Mouse (Mus musculus) hindlimb bud, embryonic 11.5 days (tissue): ENCODE results near the gene Axin1.
"Not testable (repeated sequence)": the region's sequence is repeated elsewhere in the genome, so short reads cannot be mapped to it uniquely, and the experiment has no call there.

ENCODE experiments used
- DNase-seq: peaks from one replicate; pipeline ENCODE4 v3.0.0-alpha.2; 2012; ENCODE audit warnings: low read depth, low spot score; ENCODE audit errors: extremely low spot score

The Axin1 gene

DNA sequence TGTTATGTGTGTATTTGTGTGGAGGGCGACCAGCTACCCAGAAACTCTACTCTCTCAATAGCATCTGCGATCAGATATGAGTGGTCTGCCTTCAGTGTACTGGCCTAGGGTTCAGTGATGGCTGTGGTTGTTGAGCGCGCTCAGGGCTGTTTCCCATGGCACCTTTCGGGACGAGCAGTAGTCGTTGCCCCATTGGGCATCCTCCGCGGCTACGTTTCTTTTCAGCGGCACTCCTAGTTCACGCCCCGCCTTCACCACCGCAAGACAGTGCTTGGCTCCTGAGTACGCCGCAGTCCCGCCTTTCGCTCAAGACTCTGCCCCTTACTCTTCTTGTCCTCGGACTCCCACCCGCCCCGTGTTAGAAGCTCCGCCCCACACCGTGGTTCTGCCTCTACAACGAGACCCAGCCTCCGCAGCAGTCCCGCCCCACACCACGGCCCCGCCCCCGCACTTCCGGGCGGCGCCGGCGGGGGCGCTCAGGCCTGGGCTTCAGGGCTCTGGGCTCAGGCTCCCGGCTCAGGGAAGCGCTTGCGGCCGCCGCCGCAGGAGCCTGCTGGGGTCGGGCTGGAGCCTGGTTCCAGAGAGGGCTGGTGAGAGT is at the start of gene Axin1:
Gene Axin1, plus strand, starts transcription at position 450 of the 598 bp plus-strand sequence.
- peak; percentile 77 for DNase-seq

DNA sequence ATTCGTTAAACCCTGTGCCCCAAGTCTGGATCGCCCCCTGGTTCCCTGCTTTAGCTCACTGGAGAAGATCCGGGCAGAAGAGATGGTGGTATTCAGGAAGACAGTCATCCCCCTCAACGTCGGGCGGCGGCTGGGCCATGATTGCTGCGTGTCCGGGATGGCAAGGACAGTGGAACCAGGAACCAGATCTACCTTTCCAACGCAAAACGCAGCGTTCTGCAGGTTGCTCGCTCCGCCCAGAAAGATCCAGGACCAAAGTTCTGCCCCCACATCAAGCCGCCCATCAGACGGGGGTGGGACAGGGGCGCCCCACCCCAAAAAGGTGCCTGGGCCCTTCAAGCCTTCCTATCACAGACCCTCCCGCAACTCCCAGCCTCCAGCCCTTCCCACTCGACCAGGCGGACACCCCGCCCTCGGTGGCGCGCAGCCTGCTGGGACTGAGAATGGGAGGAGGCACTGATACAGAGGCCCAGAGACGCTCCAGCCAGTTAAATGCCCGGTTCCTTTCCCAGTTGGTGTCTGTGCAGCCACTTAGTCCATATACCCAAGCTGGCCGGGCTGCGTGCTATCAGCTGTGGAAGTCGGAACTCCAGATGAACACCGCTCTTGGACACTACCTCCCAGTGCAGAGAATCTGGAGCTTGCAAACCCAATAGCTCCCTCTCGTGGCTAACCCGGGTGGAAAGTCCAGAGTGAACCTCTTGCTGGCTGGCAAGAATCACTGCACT is 48.4 kb upstream of the Axin1 start, which contains the start of gene Decr2:
Gene Decr2, minus strand, starts transcription at position 433 of the 728 bp plus-strand sequence.
- DNase-seq = peak; percentile 88

DNA sequence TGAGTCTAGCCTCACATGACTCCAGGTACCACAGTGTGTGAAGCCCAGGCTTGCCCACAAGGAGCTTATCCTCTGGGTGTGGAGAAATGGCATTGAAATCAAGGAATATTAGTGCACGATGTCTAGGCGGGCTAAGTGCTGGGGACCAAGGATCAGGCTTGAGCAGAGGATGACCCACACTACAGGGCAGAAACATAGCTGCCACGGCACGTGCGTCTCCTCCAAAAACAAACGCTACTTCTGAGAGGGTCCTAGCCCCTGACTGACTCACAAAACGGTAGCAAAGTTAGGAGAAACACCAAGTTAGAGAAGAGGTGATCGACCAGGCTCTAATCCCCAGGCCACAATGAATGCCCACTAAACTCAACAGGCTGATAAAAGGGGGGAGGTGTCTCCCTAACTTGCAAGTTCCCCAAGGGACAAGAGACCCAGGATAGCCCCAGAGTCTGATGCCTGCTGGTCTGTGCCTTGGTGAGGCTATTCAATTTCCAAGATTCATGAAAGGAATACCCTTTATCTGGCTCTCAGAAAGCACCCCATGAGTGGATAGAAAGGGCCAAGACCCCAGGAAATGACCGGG is 43.9 kb upstream of the Axin1 start:
- no peak for DNase-seq

DNA sequence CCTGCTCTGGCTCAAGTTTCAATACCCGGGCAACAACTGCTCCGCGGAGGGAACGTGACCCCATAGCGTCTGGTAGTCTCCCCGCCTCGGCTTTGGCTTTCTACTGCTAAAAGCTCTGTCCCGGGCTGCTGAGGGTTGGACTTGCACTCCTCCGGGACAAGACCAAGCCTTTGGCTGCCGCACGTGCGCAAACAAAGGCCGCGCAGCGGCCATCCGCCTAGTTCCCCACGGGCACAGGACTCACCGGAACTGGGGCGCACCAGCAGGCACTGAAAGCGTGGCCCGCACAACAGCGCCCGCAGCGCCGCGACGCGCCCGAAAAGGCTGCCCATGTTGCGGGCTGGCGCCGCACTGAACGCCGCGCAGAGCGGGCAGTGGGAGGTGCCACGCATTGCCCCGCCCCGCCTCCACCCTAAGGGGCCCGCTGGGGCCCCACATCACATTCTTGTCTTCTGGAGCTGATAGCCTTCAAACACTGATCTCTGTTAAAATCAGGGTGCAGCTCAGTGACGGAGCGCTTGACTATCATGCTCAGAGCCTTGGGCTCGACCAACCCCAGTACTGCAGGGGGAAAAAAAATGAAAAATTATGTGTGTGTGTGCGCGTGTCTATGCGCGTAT is 43.3 kb upstream of the Axin1 start, which contains the start of gene Nme4:
Gene Nme4, minus strand, starts transcription at position 482 of the 620 bp plus-strand sequence.
- no peak for DNase-seq

DNA sequence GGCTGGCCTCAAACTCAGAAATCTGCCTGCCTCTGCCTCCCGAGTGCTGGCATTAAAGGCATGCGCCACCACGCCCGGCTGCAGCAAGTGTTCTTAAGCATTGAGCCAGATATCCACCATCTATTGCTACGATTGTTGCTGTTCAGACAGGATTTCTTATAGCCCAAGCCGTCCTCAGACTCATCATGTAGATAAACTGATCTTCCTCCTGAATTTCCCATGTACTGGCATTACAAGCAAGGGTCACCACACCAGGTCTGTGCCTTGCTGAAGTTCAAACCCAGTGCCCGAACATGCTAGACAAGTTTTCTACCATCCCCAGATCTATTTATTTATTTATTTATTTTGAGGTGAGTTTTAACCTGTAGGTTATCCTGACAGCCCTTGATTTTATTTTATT is 40.0 kb upstream of the Axin1 start:
- DNase-seq = no peak

DNA sequence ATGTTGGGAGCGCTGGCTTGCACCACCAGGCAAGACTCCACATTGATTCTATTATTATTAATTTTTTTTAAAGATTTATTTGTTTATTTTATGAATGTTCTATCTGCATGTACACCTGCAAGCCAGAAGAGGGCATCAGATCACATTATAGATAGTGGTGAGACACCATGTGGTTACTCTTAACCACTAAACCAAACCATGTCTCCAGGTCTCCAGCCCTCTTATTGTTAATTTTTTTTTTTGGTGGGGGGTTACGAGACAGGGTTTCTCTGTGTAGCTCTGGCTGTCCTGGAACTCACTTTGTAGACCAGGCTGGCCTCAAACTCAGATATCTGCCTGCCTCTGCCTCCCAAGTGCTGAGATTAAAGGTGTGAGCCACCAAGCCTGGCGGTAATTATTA is 39.2 kb upstream of the Axin1 start:
- DNase-seq = not testable (repeated sequence)

DNA sequence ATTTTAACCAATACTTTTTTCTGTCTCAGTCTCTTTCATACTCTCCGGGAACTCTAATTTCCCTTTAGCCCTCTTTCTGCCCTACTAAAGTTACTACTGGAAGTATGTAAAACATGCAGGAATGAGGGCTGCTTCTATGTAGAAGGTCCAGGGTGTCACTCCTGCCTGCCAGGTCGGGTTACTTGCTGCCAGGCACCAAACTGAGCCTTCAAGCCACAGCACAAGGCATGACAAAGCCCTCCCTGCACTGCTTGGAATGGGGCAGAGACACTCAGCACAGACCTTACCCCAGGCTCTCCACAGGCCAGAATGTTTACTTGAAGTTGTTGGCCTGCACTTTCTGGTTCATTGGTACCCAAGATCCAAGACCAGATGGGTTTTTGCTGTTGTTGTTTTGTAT is 38.3 kb upstream of the Axin1 start:
- DNase-seq = no peak

DNA sequence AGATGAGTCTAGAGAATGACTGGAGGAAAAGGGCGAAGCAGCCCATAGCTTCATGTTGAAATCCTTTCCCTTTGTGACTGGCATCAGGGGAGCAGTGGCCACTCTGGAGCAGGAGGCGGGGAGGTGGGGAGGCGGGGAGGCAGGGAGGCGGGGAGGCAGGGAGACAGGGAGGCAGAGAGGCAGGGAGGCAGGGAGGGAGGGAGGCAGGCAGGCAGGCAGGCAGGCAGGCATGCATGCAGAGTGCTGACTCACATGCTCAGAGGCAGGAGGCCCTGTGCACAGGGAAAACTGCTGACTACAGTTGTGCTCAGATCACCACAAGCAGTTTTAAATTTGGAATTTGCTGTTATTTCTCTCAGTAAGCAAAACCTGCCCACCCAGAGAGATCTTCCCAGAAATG is 37.0 kb upstream of the Axin1 start:
- no peak for DNase-seq

DNA sequence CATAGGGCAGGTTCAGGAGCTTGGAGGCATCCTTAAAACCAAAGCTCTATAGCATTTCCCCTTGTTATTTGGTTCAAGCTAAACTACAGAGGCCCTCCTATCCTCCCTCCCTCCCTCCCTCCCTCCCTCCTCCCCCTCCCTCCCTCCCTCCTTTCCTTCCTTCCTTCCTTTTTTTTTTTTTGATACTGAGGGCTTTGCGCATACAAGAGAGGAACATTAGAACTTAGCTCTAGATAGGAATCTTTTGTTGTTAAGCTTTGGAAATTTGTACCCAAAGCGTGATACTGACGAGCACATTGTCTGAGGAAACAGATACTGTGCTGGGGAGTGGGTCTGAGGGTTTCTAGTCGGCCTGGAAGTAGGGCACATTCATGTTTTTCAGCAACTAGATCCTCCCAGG is 32.9 kb upstream of the Axin1 start:
- DNase-seq = no peak

DNA sequence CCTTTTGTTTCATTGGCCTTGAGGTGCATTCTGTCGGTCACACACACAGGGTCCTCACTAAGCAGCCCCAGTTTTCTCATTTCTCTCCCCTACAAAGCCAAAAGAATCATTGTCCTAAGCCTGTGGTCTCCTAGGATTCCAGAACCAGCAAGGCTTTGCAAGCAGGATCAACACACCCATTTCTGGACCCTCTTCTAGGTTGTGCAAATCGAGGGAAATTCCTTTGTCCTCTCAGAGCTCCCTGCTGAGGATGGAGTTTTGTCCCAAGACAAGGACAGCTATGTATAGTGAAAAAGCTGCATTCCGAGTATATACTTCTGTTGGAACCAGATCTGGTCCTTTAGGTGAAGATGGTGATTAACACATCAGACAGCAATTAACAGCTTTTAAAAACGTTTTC is 28.3 kb upstream of the Axin1 start:
- DNase-seq = no peak

DNA sequence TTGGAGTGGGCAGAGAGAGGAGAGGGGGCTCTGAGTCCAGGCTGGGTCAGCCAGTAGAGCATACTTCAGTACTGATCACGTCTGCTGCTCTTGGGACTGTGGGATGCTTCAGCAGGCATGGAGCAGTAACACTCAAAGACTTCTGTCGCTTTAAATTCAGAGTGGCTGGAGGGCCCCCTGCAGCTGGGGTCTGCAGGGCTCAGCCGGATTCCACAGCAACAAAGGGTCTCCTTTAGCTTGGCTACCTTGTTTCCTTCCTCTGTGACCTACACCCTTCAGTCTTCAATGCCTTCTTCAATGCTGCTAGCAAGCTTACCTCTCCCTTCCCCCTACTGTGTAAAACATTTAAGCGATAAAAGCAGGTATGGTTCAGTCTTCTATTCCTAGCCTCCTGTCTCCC is 27.5 kb upstream of the Axin1 start:
- DNase-seq = no peak

DNA sequence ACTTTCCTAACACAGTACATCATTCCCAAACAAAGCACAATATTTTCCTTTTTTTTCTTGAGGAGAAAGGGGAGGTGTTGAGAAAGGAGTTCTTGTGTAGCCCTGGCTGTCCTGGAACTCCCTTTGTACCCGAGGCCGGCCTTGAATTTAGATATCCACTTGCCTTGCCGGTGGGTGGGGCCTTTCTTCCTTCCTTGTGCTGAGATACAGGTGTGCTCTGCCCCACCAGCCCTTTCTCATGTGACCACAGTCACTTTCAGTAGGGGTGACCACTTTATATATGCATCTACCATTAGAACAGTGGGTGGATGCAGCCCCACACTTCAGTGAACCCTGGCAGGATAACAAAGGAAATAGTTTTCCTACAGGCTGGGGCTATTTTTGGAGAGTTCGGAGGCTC is 26.8 kb upstream of the Axin1 start:
- no peak for DNase-seq

DNA sequence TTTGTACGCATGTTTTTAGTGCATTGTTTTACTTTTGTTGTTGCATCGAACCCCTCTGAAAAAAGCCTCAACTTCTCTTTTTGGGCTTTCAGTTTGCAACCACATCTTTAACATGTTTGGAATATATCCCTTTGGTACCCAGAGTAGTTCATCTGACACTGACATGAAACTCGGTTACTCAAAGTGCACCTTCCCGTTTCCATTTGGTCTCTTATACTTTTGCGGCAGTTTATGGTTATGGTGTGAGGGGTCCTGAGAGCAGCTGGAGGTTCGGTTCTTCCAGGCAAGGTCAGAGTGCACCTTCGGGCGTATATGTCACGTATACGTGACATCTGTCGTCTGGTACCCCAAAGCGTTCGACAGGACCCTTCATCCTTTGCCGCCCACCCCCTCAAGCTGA is 25.7 kb upstream of the Axin1 start:
- no peak for DNase-seq

DNA sequence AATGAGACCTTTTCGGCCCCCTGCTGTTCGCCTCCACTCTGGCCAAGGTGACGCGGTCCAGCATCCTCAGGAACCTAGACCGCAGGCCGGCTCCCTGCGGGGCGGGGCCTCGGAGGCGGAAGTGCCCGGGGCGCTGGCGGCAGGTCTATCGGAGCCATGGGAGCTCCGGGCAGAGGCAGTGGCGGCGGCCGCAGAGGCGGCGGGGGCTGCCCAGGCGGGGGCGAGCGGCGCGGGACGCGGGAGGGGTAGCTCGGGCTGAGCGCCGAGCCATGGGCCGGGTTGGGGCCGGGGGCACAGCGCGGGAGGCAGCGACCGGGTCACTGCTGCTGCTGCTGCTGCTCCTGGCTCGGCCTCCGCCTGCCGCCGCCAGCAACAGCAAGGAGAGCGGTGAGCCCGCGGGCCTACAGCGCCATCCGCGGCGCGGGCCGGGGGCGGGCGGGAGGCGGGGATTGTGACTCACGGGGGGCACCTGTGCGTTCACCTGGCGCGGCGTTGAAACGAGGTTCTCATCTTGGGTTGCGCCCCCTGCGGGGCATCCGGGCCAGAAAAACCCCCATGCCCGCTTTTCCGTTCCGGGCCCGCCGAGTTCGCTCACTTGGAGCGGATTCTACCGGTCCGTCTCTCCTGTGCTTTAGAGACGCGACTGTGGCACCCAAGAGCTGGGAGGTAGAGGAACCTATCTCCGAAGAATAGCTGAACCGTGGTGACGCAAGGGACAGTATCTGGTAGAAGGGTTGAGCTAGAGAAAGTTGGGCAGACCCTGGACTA is 25.1 kb upstream of the Axin1 start, which contains the start of gene Tmem8:
Gene Tmem8, plus strand, starts transcription at position 119 of the 768 bp plus-strand sequence.
- no peak for DNase-seq

DNA sequence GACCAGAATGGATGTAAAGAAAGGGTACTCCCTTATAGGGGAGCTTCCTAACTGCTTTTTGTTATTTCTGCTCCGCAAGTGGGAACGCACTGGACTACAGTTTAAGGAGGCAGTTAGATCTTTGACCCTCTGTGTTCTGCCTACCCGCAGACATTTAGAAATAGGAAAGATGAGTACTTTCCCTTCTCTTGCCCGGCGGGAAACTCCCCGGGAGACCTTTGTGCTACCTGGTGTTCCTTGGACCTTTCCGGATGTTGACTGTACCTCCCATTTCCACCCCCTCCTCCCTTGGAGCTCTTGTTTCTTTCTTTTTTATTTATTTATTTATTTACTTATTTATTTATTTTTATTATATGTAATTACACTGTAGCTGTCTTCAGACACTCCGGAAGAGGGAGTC is 24.4 kb upstream of the Axin1 start:
- DNase-seq = no peak

DNA sequence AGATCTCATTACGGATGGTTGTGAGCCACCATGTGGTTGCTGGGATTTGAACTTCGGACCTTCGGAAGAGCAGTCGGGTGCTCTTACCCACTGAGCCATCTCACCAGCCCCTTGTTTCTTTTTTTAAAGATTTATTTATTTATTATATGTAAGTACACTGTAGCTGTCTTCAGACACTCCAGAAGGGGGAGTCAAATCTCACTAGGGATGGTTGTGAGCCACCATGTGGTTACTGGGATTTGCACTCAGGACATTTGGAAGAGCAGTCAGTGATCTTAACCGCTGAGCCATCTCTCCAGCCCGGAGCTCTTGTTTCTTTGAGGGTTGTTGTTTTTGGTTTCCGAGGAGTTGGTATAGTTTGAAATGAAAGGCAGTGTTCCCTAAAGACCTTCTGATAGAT is 24.0 kb upstream of the Axin1 start:
- DNase-seq = not testable (repeated sequence)

DNA sequence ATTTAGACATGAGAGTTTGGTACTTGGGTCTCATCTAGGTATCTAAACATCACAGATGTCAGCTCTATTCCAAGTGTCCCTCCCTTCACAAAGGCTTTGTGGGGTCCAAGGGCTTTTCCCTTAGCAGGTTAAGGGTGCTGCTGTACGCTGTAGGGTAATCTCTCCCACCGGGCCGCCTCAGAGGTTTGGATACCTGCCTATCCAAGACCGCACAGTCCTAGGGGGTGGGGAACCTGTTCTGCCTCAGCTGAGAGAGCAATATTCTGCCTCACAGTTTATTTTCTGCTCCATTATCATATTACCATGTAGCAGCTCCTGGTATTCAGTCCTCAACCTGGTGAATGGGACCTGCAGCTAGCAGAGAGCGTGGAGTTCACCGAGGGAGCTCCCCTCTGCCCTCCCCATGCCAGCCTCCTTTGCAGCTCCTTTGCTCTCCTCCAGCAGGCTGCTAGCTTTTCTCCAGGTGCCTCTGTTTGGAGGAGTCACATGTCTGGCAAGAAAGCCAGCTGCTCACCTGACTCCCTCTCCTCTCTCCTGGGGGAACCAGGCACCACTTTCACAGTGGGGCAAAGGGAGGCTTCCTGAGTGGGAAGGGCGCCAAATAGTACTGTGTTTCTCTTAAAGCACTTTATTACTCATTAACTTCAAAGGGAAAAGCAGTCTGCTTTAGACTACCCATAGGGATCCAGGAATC is 23.1 kb upstream of the Axin1 start:
- DNase-seq = no peak

DNA sequence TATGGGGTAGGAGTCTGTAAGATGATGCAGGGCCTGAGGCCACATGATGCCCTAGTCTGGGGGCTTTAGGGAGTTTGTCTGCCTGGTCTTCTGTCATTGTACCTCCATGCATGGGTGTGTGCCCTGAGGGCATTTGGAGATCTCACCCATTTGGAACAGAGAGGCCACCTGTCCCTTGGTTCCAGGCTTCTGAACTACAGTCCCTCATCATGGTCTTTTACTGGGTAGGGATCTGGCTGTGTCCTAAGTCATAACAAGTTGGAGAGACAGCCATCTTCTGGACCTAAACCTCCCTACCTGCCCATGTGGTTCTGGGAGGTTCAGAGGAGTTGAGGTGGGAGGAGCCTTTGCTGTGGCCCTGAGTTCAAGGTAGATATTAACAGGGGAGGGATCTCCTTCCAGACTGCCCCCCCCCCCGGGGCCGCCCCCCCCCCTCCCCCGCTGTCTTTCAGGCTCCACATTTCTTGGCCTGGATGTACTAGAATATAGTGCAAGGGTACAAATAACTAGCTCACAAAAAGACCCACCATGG is 22.5 kb upstream of the Axin1 start:
- no peak for DNase-seq

DNA sequence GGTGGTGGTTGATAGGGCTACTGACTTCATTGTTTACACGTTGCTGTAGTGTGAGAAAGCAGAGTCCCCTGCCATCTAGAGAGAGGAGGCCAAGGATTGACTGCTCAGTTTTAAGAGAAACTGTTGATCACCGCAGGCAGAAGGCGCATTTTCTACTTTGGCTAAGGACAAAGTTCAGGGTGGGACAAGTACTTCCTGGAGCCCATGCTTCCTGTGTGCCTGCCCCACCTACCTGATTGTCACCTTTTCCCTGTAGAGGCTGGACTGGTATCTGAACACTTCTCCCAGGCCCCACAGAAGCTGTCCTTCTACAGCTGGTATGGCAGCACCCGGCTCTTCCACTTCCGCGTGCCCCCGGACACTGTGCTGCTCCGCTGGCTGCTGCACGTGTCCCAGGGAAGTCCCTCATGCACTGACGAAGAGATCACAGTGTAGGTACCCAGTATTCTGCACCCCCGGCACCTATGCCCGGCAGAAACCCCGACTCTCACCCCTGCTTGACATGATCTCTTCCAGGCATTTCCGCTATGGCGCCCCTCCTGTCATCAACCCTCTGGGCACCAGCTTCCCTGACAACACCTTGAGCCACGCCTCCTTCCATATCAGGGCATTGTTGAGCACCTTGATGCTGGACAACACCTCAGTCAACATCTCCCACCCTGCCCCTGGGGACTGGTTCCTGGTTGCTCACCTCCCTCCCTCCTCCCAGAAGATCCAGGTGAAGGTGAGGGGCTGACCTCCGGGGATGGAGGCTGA is 21.8 kb upstream of the Axin1 start:
- DNase-seq = no peak
